Mouse (Mus musculus) heart, postnatal 36 days (tissue): ENCODE data around the gene Cx3cl1. TPM values are rescaled to one million over a fixed set of nuclear protein-coding genes. Genes with fewer than 3 reads are reported as not detected.

Experiments
- DNase-seq, 2 experiments: peaks; one replicate each; pipeline ENCODE4 v3.0.0; 2021 to 2022
- intact Hi-C: fragments of 180-260 bp; cut with DNase I; formaldehyde crosslinking; loops from one replicate; pipeline ENCODE4 v1.15.1; 2025
- total RNA-seq, 2 experiments: library from RNA; stranded (reverse); gene quantifications; 2 replicates each; pipeline ENCODE4 v1.2.3; 2021

The Cx3cl1 gene
- total RNA-seq, 2 experiments from 2014 or later: 2.9 to 4.4 TPM

DNA sequence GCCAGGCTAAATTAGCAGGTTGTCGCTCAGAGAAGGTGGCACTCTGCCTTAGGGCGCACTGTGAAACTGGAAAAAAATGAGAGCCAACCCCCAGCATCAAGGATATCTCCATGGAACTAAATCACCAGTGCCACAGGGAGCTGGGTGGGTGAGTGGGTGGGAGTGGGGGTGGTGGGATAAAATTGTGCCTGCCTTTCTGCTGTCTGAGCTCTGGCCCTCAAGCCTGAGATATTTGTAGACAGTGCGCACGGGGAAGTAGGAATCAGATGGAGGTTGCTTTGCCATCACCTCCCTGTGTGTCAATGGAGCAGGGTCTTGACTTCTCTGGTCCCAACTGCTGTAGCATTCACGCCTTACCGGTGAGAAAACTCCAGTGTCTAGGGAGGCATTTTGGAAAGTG lies 1.2 kb downstream of the Cx3cl1 start:
- intact Hi-C loops: no loop called here
- DNase-seq: no peak

DNA sequence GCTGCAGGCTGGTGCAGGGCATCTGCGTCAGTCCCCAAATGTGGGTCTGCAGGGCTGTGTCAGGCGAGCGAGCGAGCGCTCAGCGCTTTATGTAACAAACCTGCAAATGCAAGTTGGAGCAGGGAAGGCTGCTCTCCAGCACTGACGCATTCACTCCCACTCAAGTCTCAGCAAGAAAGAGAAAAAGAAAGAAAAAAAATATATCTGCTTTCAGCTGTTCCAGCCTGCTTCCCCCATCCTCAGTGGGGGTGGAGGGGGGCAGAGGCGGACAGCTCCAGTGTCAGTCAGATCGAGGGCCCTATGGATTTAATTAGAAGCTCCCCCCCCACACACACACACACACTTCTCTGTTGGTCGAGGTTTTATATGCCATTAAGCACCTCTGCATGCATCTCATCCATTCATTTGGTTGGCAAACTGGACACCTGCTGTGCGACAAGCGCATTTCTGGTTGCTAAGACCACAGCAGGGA lies 1.9 kb downstream of the Cx3cl1 start:
- intact Hi-C loops: no loop called here
- no peak for DNase-seq

DNA sequence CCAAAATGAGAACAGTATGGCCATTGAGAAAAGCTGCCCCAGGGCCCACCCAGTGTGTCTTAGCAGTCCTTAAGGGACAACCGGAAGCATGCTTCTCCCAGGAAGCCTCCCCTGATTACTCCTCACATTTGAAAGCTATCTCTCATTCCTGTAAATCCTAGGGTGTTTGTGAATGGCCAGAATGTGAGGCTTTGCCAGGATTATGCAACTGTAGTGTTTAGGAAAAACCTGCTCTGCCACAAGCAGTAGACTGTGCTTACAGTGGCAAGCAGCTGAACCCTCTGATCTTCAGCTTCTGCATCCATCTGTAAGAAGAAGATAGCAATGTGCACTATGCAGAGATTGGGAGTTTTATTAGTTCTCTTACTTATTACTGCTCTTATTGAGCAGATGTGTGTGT lies 2.8 kb downstream of the Cx3cl1 start:
- DNase-seq: no peak
- intact Hi-C loops: no loop called here

DNA sequence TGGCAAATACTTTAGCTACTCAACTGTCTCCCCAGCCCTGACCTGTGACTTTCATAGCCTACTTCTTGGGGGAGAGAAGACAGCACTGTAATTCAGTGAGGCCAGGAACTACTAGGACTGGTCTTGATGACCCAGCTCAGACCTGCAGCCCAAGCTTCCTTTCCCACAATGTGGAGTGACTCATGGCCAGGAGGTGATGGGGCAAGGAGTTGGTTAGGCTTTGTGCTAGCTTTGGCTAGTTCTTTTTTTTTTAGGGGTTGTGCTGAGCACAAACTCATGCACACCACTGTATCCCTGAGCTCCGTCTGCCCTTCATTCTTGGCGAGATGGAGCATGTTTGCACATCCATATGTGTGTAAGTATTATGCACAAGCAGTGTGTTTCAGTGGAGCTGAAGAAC lies 4.5 kb downstream of the Cx3cl1 start:
- no peak for DNase-seq
- intact Hi-C loops: no loop called here

DNA sequence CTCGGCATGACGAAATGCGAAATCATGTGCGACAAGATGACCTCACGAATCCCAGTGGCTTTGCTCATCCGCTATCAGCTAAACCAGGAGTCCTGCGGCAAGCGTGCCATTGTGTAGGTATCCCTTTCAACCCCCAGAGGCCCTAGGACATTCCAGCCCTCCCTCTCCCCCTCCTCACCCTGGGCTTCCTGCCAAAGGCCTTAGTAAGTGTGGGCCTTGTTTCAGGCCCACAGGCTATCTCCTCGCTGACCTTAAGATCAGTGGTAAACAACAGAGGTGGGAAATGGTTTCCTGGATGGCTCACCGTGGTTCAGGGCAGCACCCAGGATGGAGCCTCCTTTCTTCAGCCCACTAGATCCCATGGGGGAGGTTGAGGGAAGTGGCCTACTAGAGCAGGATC lies 6.2 kb downstream of the Cx3cl1 start:
- intact Hi-C loops: no loop called here
- no peak for DNase-seq

DNA sequence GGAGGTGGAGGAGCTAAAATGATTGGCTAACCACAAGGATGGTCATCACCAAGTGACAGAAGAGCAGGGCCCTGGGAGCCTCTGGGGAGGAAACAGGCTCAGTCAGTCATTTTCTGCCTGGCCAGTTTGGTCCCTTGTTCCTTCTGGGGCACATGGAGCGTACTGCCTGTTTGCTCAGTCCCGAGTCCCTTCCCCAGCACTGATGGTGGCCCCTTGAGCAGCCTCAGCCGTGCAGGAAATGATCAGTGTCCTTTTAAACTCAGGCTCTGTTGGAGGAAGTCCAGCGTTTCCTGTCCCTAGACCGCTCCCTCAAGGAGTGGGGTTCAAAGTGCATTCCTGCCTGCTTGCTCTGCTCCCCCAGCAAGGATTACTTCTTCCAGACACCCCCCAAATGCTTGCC lies 6.7 kb downstream of the Cx3cl1 start:
- peak in 1 of 2 experiments; percentile 29 for DNase-seq
- intact Hi-C loops: no loop called here

DNA sequence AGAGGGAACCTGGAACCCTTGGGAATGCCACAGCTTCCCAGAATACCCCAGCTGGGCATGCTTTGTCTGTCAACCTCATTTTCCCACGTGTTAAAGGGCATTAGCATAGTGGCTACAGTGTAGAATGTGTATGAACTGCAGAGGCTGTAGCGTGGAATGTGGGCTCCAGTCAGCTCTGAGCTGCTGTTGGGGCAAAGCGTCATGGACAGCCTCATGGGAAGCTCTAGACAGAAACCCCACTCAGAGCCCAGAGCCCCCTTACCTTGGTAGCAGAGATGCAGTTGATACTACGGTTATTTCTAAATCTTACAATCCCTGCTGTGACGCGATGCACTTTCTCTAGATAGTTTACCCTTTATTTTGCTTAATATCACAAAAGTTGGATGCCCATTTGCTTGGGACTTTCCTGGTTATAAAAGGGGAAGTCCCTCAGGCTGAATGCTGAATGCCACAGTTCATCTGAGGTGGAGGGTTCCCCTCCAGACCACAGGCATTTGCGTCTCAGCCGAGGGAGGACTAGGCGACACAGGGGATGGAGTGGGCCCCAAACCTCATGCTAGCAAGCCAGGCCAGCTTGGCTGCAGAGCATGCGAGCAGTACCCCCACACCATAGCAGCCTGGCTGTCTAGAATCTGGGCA lies 7.2 kb downstream of the Cx3cl1 start:
- no peak for DNase-seq
- intact Hi-C loops: no loop called here

DNA sequence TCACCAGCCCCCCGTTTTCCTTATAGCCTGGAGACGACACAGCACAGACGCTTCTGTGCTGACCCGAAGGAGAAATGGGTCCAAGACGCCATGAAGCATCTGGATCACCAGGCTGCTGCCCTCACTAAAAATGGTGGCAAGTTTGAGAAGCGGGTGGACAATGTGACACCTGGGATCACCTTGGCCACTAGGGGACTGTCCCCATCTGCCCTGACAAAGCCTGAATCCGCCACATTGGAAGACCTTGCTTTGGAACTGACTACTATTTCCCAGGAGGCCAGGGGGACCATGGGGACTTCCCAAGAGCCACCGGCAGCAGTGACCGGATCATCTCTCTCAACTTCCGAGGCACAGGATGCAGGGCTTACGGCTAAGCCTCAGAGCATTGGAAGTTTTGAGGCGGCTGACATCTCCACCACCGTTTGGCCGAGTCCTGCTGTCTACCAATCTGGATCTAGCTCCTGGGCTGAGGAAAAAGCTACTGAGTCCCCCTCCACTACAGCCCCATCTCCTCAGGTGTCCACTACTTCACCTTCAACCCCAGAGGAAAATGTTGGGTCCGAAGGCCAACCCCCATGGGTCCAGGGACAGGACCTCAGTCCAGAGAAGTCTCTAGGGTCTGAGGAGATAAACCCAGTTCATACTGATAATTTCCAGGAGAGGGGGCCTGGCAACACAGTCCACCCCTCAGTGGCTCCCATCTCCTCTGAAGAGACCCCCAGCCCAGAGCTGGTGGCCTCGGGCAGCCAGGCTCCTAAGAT lies 7.9 kb downstream of the Cx3cl1 start:
- intact Hi-C loops: no loop called here
- DNase-seq: no peak

DNA sequence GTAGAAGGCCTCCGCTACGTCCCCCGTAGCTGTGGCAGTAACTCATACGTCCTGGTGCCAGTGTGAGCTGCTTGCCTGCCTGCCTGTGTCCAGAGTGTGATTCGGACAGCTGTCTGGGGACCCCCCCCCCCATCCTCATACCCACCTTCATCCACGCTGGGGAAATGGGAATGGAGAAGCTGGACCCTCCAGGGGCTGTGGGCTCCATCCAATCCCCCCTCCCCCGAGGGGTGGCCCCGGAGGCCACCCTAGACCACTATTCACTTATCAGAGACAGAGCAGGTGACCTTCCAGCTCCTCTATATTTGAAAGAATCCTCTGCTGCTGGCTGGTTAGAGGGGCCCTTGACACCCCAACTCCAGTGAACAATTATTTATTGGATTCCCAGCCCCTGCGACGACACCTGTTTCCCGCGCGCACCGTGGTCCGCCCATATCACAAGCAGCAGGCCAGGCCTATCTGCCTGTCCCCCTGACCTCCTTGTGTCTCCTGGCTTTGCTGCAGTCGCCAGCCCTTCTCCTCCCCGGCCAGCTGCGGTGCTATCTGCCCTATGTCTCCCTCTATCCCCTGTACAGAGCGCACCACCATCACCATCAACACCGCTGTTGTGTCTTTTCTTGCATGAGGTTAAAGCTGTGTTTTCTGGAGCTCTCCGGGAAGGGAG lies 8.8 kb downstream of the Cx3cl1 start:
- intact Hi-C loops: no loop called here
- DNase-seq: no peak

DNA sequence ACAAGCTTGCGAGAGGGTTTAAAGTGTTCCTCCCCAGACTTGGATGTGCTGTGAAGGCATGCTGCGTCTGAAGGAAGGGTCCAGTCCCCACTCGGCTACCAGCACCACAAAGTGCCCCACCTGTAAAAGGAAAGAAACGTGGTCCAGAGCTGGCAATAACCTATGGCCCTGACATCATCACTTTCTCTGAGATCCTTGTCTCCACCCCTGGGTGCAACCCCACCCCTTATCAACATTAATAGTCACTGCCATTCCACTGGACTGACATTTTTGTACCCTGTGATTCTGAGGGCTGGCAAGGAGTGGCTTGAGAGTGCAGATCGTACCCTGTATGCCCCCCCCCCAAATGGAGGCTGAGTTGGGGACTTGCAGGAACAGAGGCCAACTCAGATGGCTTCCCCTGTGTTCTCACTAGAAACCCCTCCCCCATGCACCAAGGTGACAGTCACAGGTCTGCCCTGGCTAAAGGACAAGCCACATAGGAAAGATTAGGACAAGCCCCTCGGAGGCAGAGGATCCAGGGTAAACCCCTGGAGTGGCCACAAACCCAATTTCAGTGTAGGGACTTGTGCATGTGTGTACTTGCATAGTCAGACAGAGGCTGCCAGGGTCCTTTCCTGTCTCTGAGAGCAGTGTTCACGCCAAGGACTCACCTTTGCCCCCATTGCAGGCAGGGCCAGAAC lies 9.5 kb downstream of the Cx3cl1 start:
- intact Hi-C loops: no loop called here
- DNase-seq: no peak

DNA sequence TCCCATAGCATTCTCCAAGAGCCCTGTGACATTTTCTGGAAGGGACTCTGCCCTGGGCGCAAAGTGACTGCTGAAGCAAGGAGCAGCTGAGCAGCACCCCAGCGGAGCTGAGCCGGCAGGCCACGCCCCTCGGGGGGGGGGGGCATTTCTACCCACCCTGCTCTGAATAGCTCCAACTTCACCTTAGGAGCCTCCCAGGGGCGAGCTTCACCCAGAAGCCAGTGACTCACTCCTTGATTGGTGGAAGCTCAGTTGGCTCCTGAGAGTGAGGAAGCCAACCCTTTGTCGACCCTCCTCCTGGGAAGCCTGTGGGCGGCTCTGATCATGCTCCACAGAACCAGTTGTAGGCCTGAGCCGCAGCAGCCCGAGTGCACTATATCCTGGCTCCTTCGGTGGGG lies 10.0 kb downstream of the Cx3cl1 start:
- intact Hi-C loops: no loop called here
- no peak for DNase-seq

DNA sequence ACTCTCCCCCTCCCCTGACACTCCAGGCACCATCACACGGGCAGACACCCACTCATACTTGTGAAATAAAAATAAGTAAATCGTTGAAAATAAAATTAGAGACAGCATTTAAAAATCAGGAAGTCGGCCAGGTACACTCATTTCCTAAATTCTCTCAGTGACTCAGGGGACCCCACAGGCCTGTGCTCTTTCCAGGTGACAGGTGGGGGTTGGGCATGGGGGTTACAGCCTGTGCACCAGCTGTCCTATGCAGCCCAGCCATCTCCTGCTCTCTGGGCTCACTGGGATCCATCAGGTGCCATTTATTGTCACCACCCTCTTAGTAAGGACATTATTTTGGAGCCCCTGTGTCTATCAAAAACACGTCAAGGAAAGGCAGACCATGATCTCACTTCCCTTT lies 12.1 kb downstream of the Cx3cl1 start:
- DNase-seq: no peak
- intact Hi-C loops: loop anchor here (2.0 kb wide), 1 partner anchor 29 kb away; no protein-coding TSS in a partner anchor

DNA sequence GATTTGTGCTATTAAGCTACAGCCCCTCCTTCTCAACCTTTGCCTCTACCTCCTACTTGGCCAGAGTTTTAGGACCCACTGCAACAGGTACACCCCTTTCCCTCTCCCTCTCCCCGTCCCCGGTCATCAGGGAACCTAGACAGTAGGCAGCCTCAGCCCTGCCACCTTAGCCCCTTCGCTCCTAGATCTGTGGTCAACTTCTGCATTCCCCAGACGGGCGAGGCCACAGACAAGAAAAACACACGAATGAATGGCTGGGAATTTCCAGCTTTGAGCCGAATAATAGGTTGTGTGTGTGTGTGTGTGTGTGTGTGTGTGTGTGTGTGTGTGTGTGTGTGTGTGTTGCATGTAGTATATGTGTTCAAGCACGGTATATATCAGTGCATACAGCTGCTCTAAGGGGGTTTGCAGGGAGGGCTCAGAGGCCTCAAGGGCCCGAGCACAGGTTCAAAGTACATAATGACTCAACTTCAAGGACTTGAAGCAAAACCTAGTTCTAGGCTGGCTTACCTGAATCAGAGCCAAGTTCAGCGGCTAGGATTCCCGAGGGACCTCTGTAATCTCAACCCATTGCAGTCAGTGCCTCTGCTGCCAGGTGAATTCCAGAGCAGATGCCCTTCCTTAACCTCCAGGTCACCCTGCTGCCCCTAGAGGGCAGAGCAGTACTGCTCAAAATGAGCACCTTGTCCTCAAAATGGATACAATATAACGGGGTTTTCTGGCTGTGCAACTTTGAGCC lies 13.6 kb downstream of the Cx3cl1 start:
- intact Hi-C loops: loop anchor here (2.0 kb wide), 1 partner anchor 27 kb away; no protein-coding TSS in a partner anchor
- DNase-seq: peak; percentile 43 to 44

DNA sequence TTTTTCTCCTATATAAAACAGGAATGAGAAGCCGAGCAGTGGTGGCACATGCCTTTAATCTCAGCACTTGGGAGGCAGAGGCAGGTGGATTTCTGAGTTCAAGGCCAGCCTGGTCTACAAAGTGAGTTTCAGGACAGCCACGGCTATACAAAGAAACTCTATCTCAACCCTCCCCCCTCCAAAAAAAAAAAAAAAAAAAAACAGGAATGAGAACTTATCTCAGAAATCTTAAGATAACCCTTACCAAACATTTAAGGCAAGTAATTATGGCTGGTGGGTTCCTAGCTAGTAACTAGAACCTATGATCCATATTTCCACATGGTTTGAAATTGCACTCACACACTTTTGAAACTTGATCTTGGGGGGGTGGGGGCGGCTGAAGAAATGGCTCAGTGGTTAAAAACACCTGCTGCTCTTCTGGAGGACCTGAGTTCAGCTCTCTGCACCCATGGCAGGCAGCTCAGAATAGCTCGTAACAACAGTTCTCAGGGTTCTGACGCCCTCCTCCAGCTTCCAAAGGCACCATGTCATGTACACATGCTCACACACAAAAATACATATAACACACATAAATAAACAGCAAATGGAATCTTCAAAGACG lies 14.3 kb downstream of the Cx3cl1 start:
- intact Hi-C loops: loop anchor here (2.0 kb wide), 1 partner anchor 27 kb away; no protein-coding TSS in a partner anchor
- no peak for DNase-seq

DNA sequence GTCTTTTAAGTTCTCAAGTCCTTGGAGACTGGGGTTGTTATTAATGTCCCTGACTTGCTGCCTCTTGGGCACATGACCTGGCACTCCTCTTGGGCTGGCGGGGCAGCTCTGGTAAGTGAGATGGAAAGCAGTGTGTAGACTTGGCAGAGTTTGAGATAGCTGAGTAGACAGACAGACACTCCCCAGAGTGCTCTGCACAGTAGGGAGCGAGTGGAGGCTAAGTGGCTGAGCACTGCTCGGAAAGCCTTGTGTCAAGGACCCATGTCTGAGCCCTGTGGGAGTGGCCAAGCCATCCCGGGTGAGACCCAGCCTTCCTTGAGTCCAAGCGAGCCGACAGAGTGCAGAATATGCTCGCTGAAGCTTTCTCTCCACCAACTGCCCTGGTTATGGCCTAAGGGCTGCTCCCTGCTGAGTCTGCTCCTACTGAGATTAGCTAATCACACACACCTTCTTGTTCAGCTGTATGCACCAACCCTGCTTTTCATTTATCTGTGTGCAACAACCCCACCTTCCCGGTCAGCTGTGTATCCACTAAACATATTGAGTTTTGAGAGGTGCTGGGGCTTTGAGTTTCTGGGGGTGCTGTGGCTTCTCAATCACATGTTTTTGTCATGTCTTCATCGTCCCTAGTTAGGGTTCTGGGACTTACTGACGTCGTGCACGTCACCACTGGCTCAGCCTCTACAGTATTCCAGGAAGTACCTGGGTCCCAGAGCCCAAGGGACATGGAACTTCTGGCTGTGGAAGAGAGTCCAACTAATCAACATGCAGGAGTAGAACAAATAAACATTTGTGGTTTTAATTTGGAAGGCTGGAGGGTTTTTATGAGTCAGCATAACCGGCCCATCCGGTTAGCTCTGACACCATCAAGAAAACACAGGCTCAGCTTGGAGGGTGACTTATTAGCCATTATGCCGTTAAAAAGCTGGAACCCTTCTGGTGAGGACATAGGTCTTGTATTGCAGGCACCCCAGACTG lies 16.0 kb downstream of the Cx3cl1 start:
- peak in 1 of 2 experiments; percentile 20 for DNase-seq
- intact Hi-C loops: no loop called here

DNA sequence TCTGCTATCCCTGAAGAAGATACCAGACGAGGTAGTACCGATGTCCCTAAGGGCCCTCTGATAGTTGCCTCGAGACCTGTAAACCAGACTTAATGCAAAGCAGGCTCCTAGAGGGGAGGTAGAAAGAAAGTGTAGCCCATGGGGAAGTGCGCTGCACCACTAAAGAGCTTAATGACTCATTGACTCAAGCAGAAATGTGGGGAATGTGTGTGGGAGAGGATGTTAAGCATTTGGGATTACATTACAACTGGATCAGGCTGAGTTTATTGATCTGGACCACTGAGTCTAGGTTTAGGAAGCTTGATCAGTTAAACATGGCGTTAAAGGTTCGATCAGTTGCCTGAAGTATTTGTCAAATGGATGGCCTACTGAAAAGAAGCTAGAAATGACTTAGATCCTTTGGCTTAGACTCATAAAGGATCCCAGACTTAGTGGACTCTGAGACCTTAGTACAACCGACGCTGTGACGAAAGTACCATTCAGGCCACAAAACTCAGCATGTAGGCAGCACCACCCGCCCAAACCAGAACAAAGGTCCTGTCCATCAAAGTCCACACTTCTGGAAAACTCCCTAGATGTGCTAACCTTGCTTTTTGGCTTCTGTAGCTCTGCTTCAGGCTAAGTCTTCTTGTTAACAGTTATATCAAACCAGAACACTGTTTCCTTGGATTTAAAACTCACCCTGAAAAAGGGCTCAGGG lies 17.6 kb downstream of the Cx3cl1 start:
- no peak for DNase-seq
- intact Hi-C loops: no loop called here

DNA sequence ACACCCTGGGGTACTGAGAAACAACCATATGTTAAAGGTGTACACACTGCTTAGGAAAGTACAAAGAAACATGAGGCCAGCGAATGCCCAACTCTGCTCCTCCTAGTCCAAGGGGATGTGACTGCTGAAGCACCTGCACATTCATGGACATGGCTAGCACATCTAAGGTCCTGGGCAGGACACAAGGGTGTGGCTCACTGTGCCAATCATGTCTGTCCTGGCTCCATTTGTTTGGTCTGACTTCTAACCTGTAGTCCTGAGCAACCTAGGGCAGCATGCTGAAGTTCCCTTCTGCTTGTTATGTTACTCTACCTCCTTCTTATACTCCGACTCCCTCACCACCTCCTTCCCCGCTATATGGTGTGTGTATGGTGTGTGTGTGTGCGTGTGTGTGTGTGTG lies 22.6 kb downstream of the Cx3cl1 start:
- intact Hi-C loops: no loop called here
- DNase-seq: no peak

DNA sequence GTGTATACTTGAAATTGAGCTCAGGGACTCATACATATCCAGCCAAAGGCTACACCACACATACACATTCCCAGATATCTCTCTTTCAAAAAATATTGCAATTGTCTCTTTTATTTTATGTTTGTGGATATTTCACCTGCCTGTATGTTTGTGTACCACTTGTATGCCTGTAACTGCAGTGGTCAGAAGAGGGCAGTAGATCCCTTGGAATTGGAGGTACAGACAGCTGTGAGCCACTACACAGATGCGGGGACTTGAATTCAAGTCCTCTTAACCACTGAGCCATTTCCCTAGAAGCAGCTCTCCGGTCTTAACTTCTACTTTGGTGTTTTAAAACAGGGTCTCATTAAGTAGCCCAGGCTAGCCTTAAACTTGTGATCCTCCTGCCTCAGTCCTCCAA lies 23.0 kb downstream of the Cx3cl1 start:
- intact Hi-C loops: no loop called here
- DNase-seq: no peak
